Mouse (Mus musculus): ENCODE results near the gene Ndufv2.

GRCm38 (mm10) chr17:66107466-66107865 is 6.1 kb upstream of the Ndufv2 start:
- TF ChIP-seq USF1 (IDR thresholded peaks at IDR 0.05; ENCODE audit: low read depth) = no peak
- no peak for TF ChIP-seq CTCF (IDR thresholded peaks at IDR 0.05; ENCODE audit: control insufficient read depth, insufficient read depth, insufficient read length)
- TF ChIP-seq MAX (IDR thresholded peaks at IDR 0.05) = no peak
- TF ChIP-seq CEBPB (IDR thresholded peaks at IDR 0.05; ENCODE audit: low read depth) = no peak
- no peak for TF ChIP-seq MYOG (IDR thresholded peaks at IDR 0.05; ENCODE audit: control insufficient read depth, extremely low read depth, insufficient read length)
